Mouse (Mus musculus): ENCODE measurements around the gene Itga7. TPM values are rescaled to one million over a fixed set of nuclear protein-coding genes. Genes with fewer than 3 reads are reported as not detected.

Gene Itga7
- total RNA-seq, 1 experiment, result 17.6 TPM

DNA sequence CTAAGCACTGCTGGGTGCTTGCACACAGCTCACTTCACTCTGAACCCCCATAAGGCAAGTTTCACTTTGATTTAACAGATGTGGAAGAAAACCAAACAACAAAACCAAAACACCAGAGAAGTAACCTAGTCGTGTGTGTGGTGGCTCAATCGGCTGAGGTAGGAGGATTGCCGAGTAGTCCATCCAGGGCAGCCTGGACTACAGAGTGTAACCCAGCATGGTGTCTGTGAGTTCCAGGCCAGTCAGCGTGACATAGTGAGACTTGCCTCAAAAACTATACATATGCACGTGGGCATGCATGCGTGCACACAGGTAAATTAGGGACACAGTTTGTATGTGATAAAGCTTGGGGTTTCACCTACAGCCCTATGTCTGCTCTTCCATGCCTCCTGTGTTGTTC lies 16.2 kb upstream of the Itga7 start:
- peaks cover 25% of the 10 kb centered on the region for H3K36me3 ChIP-seq (ENCODE audit: control insufficient read depth, insufficient read depth, low read length, poor library complexity, severe bottlenecking)
- in situ Hi-C loops (cut with MboI; ENCODE audit: low sequenced_read_pairs in 2 of 2, unreplicated experiment in 2 of 2), result no loop called here
- H3K9me3 ChIP-seq (ENCODE audit: control insufficient read depth, insufficient read depth, low read depth, low read length), result no peaks in the 10 kb centered on the region
- H3K9ac ChIP-seq (ENCODE audit: insufficient read depth, low read depth, low read length, poor library complexity, severe bottlenecking), result no peak overlapping the region
- peaks cover 0 to 14% of the 10 kb centered on the region in 2 experiments; a peak in 2 of 4 replicates for H3K4me1 ChIP-seq (ENCODE audit: control insufficient read depth in 2 of 2, insufficient read depth in 2 of 2, low read length in 2 of 2, poor library complexity in 1 of 2)
- no peak for DNase-seq (ENCODE audit: low read depth, low spot score)
- no peak overlapping the region for H3K27ac ChIP-seq (ENCODE audit: insufficient read depth, low read depth, low read length, poor library complexity, severe bottlenecking)
- TF ChIP-seq CHD2 (IDR thresholded peaks at IDR 0.05; ENCODE audit: low read depth, low read length) (no peak), HCFC1 (IDR thresholded peaks at IDR 0.05; ENCODE audit: borderline replicate concordance, insufficient read depth, low read length) (no peak), ZC3H11A (IDR thresholded peaks at IDR 0.05; ENCODE audit: borderline replicate concordance, low read depth, low read length) (no peak), MAFK (IDR thresholded peaks at IDR 0.05; ENCODE audit: insufficient read depth, low read depth, low read length) (no peak), ZNF384 (IDR thresholded peaks at IDR 0.05; ENCODE audit: low read depth, low read length) (no peak)
- no peak overlapping the region for H3K4me3 ChIP-seq (ENCODE audit: insufficient read depth in 1 of 2, low read depth in 1 of 2, low read length in 2 of 2, poor library complexity in 1 of 2, severe bottlenecking in 1 of 2)

DNA sequence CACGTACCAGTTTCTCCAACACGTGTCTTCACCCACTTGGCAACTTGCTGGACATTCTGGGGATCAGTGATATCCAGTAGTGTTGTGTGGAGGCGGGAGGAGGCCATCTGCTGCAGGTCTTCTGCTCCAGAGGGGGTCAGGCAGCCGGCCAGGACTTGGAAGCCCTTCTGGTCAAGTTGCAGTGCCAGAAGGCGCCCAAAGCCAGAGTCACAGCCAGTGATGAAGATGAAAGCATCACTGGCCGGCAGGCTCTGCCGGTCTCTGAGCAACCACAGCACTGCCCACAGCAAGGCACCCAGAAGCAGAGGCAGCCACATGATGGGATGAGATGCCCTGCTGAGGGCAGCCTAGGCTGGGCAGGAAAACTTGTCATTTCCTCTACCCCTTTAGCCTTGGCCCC lies 15.4 kb upstream of the Itga7 start:
- H3K9me3 ChIP-seq (ENCODE audit: control insufficient read depth, insufficient read depth, low read depth, low read length), result no peaks in the 10 kb centered on the region
- H3K36me3 ChIP-seq (ENCODE audit: control insufficient read depth, insufficient read depth, low read length, poor library complexity, severe bottlenecking), result peaks cover 24% of the 10 kb centered on the region
- no peak for DNase-seq (ENCODE audit: low read depth, low spot score)
- TF ChIP-seq CHD2 (IDR thresholded peaks at IDR 0.05; ENCODE audit: low read depth, low read length) (no peak), HCFC1 (IDR thresholded peaks at IDR 0.05; ENCODE audit: borderline replicate concordance, insufficient read depth, low read length) (no peak), ZC3H11A (IDR thresholded peaks at IDR 0.05; ENCODE audit: borderline replicate concordance, low read depth, low read length) (no peak), ZNF384 (IDR thresholded peaks at IDR 0.05; ENCODE audit: low read depth, low read length) (no peak), MAFK (IDR thresholded peaks at IDR 0.05; ENCODE audit: insufficient read depth, low read depth, low read length) (no peak)
- no peak overlapping the region for H3K4me3 ChIP-seq (ENCODE audit: insufficient read depth in 1 of 2, low read depth in 1 of 2, low read length in 2 of 2, poor library complexity in 1 of 2, severe bottlenecking in 1 of 2)
- H3K4me1 ChIP-seq (ENCODE audit: control insufficient read depth in 2 of 2, insufficient read depth in 2 of 2, low read length in 2 of 2, poor library complexity in 1 of 2), result peaks cover 0 to 14% of the 10 kb centered on the region in 2 experiments; a peak in 2 of 4 replicates
- H3K9ac ChIP-seq (ENCODE audit: insufficient read depth, low read depth, low read length, poor library complexity, severe bottlenecking), result no peak overlapping the region
- no peak overlapping the region for H3K27ac ChIP-seq (ENCODE audit: insufficient read depth, low read depth, low read length, poor library complexity, severe bottlenecking)
- in situ Hi-C loops (cut with MboI; ENCODE audit: low sequenced_read_pairs in 2 of 2, unreplicated experiment in 2 of 2), result no loop called here

DNA sequence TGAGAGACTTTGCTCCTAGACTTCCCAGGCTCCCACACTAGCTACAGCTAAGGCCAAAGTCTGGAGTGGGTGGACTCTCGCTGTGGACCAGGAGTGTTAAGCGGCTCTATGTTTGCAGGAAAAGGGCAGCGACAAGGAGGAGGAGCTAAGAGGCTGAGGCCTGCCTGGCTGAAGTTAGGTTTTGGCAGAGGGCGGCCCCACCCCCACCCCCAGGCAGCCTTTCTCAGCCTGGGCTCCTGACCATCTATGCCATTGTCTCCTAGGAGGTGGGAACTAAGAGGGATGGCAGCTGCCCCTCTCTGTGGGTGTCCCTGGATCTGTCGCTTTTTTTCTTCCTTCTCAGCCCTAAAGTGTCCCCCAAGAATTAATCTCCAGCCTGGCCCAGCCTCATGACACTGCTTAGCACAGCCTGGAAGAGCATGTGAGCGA lies 14.4 kb upstream of the Itga7 start:
- DNase-seq (ENCODE audit: low read depth, low spot score), result no peak
- H3K36me3 ChIP-seq (ENCODE audit: control insufficient read depth, insufficient read depth, low read length, poor library complexity, severe bottlenecking), result peaks cover 16% of the 10 kb centered on the region
- no peak for TF ChIP-seq CHD2 (IDR thresholded peaks at IDR 0.05; ENCODE audit: low read depth, low read length)
- TF ChIP-seq HCFC1 (IDR thresholded peaks at IDR 0.05; ENCODE audit: borderline replicate concordance, insufficient read depth, low read length), result no peak
- no peak for TF ChIP-seq ZC3H11A (IDR thresholded peaks at IDR 0.05; ENCODE audit: borderline replicate concordance, low read depth, low read length)
- no peak for TF ChIP-seq ZNF384 (IDR thresholded peaks at IDR 0.05; ENCODE audit: low read depth, low read length)
- TF ChIP-seq MAFK (IDR thresholded peaks at IDR 0.05; ENCODE audit: insufficient read depth, low read depth, low read length), result no peak
- H3K9ac ChIP-seq (ENCODE audit: insufficient read depth, low read depth, low read length, poor library complexity, severe bottlenecking), result no peak overlapping the region
- H3K27ac ChIP-seq (ENCODE audit: insufficient read depth, low read depth, low read length, poor library complexity, severe bottlenecking), result no peak overlapping the region
- peaks cover 0 to 17% of the 10 kb centered on the region in 2 experiments; a peak in 2 of 4 replicates for H3K4me1 ChIP-seq (ENCODE audit: control insufficient read depth in 2 of 2, insufficient read depth in 2 of 2, low read length in 2 of 2, poor library complexity in 1 of 2)
- in situ Hi-C loops (cut with MboI; ENCODE audit: low sequenced_read_pairs in 2 of 2, unreplicated experiment in 2 of 2), result no loop called here
- no peaks in the 10 kb centered on the region for H3K9me3 ChIP-seq (ENCODE audit: control insufficient read depth, insufficient read depth, low read depth, low read length)
- no peak overlapping the region for H3K4me3 ChIP-seq (ENCODE audit: insufficient read depth in 1 of 2, low read depth in 1 of 2, low read length in 2 of 2, poor library complexity in 1 of 2, severe bottlenecking in 1 of 2)

DNA sequence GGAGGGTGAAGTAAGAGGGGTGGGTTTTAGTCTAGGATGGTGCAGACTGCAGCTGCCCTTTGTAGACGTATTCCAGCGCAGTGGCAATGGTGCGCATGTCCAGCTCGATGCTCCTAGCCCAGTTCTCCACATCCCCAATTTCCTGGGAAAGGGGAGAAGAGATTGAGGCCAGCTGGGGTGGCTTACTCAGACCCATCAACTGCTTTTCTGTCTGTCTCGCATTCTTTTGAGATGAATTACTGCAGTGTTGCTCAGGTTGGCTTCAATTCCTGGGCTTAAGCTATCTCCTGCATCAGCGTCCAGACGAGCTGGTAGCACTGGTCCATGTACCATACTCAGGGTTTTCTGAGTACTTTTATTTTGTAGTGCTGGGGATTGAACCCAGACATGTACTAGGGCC lies 13.7 kb upstream of the Itga7 start:
- H3K27ac ChIP-seq (ENCODE audit: insufficient read depth, low read depth, low read length, poor library complexity, severe bottlenecking), result no peak overlapping the region
- no peak overlapping the region for H3K9ac ChIP-seq (ENCODE audit: insufficient read depth, low read depth, low read length, poor library complexity, severe bottlenecking)
- DNase-seq (ENCODE audit: low read depth, low spot score), result no peak
- H3K4me3 ChIP-seq (ENCODE audit: insufficient read depth in 1 of 2, low read depth in 1 of 2, low read length in 2 of 2, poor library complexity in 1 of 2, severe bottlenecking in 1 of 2), result no peak overlapping the region
- TF ChIP-seq ZNF384 (IDR thresholded peaks at IDR 0.05; ENCODE audit: low read depth, low read length) (no peak), ZC3H11A (IDR thresholded peaks at IDR 0.05; ENCODE audit: borderline replicate concordance, low read depth, low read length) (no peak), CHD2 (IDR thresholded peaks at IDR 0.05; ENCODE audit: low read depth, low read length) (no peak), HCFC1 (IDR thresholded peaks at IDR 0.05; ENCODE audit: borderline replicate concordance, insufficient read depth, low read length) (no peak)
- peaks cover 13% of the 10 kb centered on the region for H3K36me3 ChIP-seq (ENCODE audit: control insufficient read depth, insufficient read depth, low read length, poor library complexity, severe bottlenecking)
- H3K9me3 ChIP-seq (ENCODE audit: control insufficient read depth, insufficient read depth, low read depth, low read length), result no peaks in the 10 kb centered on the region
- H3K4me1 ChIP-seq (ENCODE audit: control insufficient read depth in 2 of 2, insufficient read depth in 2 of 2, low read length in 2 of 2, poor library complexity in 1 of 2), result peaks cover 0 to 17% of the 10 kb centered on the region in 2 experiments; a peak in 2 of 4 replicates
- in situ Hi-C loops (cut with MboI; ENCODE audit: low sequenced_read_pairs in 2 of 2, unreplicated experiment in 2 of 2), result no loop called here

DNA sequence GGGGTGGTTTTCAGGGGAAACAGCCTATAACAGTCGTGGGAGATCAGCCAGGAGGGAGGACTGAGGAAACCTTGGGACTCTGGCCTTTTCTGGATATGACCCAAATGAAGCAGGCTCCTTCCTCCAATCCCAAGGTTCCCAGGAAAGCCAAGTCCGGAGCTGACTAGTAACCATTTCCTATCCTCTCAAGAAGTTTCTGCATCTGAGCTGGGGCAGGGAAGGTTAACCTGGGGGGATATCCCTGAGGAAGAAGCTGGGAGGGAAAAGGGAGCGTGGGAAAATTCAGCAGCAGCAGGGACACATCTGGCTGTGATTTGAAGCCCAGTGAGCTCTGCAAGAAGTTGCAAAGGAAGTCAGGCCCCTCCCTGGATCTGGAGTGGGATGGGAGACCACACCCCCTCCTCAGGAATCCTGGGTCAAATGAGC lies 12.9 kb upstream of the Itga7 start:
- DNase-seq (ENCODE audit: low read depth, low spot score), result no peak
- TF ChIP-seq HCFC1 (IDR thresholded peaks at IDR 0.05; ENCODE audit: borderline replicate concordance, insufficient read depth, low read length) (no peak), ZC3H11A (IDR thresholded peaks at IDR 0.05; ENCODE audit: borderline replicate concordance, low read depth, low read length) (no peak), MAFK (IDR thresholded peaks at IDR 0.05; ENCODE audit: insufficient read depth, low read depth, low read length) (no peak), ZNF384 (IDR thresholded peaks at IDR 0.05; ENCODE audit: low read depth, low read length) (no peak), CHD2 (IDR thresholded peaks at IDR 0.05; ENCODE audit: low read depth, low read length) (no peak)
- Histone ChIP-seq H3K4me1 (ENCODE audit: control insufficient read depth in 2 of 2, insufficient read depth in 2 of 2, low read length in 2 of 2, poor library complexity in 1 of 2) (peaks cover 0 to 17% of the 10 kb centered on the region in 2 experiments; a peak in 2 of 4 replicates), H3K27ac (ENCODE audit: insufficient read depth, low read depth, low read length, poor library complexity, severe bottlenecking) (no peak overlapping the region), H3K36me3 (ENCODE audit: control insufficient read depth, insufficient read depth, low read length, poor library complexity, severe bottlenecking) (peaks cover 10% of the 10 kb centered on the region), H3K4me3 (ENCODE audit: insufficient read depth in 1 of 2, low read depth in 1 of 2, low read length in 2 of 2, poor library complexity in 1 of 2, severe bottlenecking in 1 of 2) (no peak overlapping the region), H3K9me3 (ENCODE audit: control insufficient read depth, insufficient read depth, low read depth, low read length) (no peaks in the 10 kb centered on the region), H3K9ac (ENCODE audit: insufficient read depth, low read depth, low read length, poor library complexity, severe bottlenecking) (no peak overlapping the region; the same call in 1 of the 2 replicates)
- in situ Hi-C loops (cut with MboI; ENCODE audit: low sequenced_read_pairs in 2 of 2, unreplicated experiment in 2 of 2), result no loop called here
